Mouse (Mus musculus): Measurements from ENCODE around the gene Snapc2. TPM values are rescaled to one million over a fixed set of nuclear protein-coding genes. Genes with fewer than 3 reads are reported as not detected.
A peak's percentile ranks its signal among the peaks of the same experiment; 100 is the strongest.

The Snapc2 gene
- polyA plus RNA-seq, 1 experiment, result 48.2 TPM

DNA sequence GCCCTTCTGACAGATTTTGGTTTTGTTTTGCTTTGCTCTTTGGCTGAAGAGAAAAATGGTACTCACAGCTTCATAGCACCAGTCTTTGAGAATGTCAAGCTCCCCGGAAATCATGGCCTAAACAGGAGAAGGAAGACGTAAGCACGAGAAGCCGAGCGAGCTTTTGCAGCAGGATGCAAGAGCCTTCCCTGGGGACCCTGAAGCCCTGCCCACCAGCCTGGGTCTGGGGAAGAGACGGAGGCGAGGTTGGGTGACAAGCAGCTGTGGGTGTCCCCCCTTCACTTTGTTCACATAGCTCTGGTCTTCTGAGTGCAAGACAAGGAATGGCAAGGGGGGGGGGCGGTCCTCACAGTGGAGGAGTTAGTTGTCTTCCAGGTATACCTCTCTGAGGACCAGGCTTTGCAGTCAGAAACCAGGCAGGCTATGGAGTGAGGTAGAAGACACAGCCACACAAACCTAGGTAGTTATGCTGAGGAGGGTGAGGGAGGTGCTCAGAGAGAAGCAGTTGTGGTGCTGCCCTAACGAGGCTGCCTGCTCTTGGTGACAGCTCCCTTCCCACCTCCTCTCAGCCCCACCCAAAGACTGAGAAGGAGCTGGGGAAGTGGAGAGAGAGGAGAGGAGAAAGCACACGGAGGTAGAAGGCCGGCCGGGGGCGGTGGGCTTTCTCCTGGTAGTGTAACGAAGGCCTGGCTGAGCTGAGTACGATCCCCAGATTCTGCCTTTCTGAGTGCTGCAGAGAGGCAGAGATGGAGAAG, 12.5 kb downstream of the Snapc2 start:
- no peak for DNase-seq (ENCODE audit: low read depth)

DNA sequence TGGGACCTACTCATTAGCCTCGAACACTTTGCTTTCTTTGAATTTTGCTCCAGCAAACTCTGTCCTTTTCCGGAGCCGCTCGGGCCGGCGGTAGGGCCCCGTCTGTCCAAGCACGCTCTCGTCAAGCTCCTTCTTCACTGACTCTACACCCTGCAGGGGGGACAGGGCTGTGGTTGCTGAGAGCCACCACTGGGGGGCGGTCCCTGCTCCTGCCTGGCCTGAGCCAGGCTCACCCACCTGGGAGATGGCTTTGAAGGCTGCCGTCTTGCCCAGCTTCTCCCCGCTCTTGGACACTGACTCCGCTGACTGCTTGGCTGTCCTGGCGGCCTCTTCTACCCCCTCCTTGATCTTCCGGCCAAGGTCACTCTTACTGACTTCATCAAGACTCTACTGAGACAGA, 14.7 kb downstream of the Snapc2 start:
- no peak for DNase-seq (ENCODE audit: low read depth)

DNA sequence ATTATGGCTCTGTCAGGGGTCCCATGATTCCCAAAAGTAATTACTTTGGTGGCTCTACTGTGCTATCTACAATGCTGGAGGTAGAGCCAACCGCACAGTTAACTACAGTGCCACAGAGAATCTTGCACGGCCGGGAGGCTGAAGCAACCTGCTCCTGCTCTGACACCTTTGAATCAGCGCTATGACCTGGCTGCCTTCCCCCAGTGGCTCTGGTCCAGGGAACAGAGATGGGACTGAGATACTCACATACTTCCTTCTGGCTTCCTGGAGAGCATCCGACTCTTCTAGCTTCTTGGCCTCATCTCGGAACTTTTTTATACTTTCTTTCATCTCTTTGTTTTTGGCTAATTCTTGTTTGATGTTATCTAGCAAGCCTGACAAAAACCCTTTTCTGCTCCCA, 16.7 kb downstream of the Snapc2 start:
- no peak for DNase-seq (ENCODE audit: low read depth)

DNA sequence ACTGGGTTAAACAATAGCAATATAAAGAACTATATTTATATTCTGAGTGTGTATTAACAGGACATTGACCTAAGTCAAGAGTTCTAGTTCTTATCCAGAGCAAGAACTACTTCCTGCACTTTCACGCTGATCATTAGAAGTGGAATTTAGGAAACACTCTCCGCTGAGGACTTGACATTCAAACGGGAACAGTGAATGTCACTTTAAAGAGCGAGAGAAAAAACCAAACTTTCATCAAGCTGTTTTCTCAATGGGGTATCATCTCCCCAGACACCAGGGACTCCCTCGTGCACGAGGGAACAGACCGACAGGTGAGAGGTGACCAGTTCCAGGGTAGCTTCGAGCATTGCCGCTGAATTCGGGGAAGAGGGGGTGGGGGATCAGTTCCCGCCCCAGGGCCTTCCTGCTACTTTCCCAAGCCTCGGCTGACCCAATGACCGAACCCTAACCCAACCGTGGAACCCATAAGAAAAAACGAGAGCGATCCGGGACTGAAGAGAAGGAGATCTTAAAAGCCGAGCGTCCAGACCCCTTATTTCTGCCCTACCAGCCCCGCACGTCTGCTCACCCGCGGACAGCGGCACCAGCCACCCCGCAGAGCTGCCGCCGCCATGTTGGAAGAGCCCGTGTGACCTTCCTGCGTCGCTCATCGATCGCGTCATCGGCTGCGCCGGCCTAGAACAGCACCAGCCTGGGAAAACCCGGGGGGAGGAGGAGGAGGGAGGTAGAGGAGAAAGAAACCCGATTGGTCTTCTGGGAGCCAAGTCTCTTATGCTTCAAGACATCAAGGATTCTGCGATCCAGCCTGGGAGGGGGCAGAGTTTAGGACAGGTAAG, 22.6 kb downstream of the Snapc2 start, which contains the start of gene Timm44:
Timm44 (minus strand) TSS at position 639 of the 836 bp plus-strand sequence.
- peak; percentile 58 for DNase-seq (ENCODE audit: low read depth)

DNA sequence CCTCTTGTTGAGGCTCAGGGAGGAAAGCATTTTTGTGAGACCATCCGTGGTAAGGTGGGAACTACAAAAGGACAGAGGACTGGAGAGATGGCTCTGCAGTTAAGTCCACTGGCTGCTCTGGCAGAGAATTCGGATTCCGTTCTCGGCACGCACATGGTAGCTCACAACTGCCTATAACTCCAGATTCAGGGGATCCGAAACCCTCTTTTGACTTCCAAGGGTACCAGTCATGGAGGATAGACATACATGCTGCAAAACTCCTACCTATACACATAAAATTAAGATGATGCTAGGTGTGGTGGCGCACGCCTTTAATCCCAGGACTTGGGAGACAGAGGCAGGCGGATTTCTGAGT, 23.2 kb downstream of the Snapc2 start:
- DNase-seq (ENCODE audit: low read depth), result no peak

DNA sequence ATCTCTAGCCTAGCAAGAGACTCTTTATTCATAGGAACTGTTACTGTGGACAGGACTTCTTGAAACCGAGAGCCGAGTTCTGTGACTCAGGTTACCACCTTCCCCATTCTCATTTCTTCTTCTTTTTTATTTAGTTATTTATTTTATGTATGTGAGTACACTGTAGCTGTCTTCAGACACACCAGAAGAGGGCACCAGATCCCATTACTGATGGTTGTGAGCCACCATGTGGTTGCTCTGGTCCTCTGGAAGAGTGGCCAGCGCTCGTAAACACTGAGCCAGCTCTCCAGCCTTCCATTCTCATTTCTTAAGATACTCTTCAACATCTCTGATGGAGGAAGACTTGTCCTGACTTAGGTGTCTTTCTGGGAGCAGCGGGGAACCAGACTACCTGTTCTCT, 39.9 kb downstream of the Snapc2 start:
- DNase-seq (ENCODE audit: low read depth), result no peak

DNA sequence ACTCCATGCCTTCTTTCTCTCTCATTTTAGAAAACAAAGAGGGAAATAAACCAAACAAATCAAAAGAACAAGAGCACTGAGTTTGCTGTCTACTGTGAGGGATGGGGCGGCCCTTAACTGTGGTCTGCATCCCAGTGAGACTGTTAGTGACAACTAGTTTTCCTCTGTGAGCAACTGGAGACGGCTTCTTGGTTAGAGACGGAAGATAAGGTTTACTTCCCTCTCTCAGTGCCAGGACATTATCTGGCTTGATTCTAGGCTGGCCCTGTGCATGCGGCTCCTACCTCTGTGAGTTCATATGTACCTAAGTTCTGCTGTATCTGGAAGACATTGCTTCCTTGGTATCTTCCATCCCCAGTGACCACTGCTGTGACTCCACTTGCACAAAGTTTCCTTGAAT, 44.9 kb downstream of the Snapc2 start:
- no peak for DNase-seq (ENCODE audit: low read depth)

DNA sequence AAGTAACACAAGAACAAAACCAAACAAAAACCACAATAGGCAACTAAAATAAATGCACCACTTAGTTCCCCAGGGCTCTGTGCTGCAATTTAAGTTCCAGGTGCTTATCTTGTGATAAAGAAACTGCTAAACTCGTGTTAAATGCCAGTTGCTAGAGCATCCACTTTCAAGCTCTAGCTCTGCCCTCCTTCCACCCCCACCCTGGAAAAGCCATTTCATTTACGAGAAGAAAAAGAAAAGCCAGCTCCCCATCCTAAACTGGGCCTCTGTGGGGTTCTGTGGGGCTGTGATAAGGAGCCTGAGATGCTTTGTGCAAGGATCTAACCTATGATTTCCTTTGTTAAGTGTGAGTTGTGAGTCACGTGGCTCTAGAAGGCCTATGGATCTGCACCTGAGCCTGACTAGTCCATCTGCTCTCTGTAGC, 51.3 kb downstream of the Snapc2 start:
- DNase-seq (ENCODE audit: low read depth), result no peak

Other genes starting within 250 kb of the Snapc2 start
- 7.2 and 11.4 TPM in 2 replicates for gene Cd209f, start 147.2 kb upstream of the Snapc2 start, polyA plus RNA-seq (2012; rRNA removed)
- 7.3 and 10.9 TPM in 2 replicates for gene Cd209g, start 119.0 kb upstream of the Snapc2 start, polyA plus RNA-seq (2012; rRNA removed)
- 39.8 and 41.1 TPM in 2 replicates for gene Evi5l, start 86.5 kb upstream of the Snapc2 start, polyA plus RNA-seq (2012; rRNA removed)
- gene Prr36, start 35.6 kb upstream of the Snapc2 start, polyA plus RNA-seq (2012; rRNA removed), result 0.09 and 0.12 TPM in 2 replicates
- gene Lrrc8e, start 26.3 kb upstream of the Snapc2 start, polyA plus RNA-seq (2012; rRNA removed), result 4.1 and 4.3 TPM in 2 replicates
- gene Map2k7, start 14.3 kb upstream of the Snapc2 start, polyA plus RNA-seq (2012; rRNA removed), result 27.6 and 28.2 TPM in 2 replicates
- gene Gm49320, start 14.2 kb upstream of the Snapc2 start, polyA plus RNA-seq (2012; rRNA removed), result 1.3 and 1.9 TPM in 2 replicates
- gene Tgfbr3l, start 4.9 kb upstream of the Snapc2 start, polyA plus RNA-seq (2012; rRNA removed), result 9.0 and 10.7 TPM in 2 replicates
- 23.9 and 35.3 TPM in 2 replicates for gene Ctxn1, start 6.2 kb downstream of the Snapc2 start, polyA plus RNA-seq (2012; rRNA removed)
- 51.3 and 74.6 TPM in 2 replicates for gene Timm44, start 22.8 kb downstream of the Snapc2 start, polyA plus RNA-seq (2012; rRNA removed)
- gene Ccl25, start 72.1 kb downstream of the Snapc2 start, polyA plus RNA-seq (2012; rRNA removed), result 5.3 and 6.9 TPM in 2 replicates
- gene Elavl1, start 72.3 kb downstream of the Snapc2 start, polyA plus RNA-seq (2012; rRNA removed), result 29.8 and 38.8 TPM in 2 replicates
- gene Cers4, start 239.9 kb downstream of the Snapc2 start, polyA plus RNA-seq (2012; rRNA removed), result 123 and 211 TPM in 2 replicates

Measured in gonadal fat pad, adult 2 months (tissue).